Mouse (Mus musculus) naive thymus-derived CD4-positive, alpha-beta T cell, adult 5 months (primary cell): ENCODE data around the gene Bcl7c. TPM values are rescaled to one million over a fixed set of nuclear protein-coding genes. Genes with fewer than 3 reads are reported as not detected.

ENCODE experiments used
- polyA plus RNA-seq: library from polyadenylated mRNA; unstranded; fragments of 100-300 nt; shearing (Covaris generic); gene quantifications from one replicate; pipeline ENCODE4 v1.2.1, GENCODE M21; 2017

The Bcl7c gene
- polyA plus RNA-seq, result 35.3 TPM

GRCm38 (mm10) chr7:127708207-127709078 is at the start of gene Bcl7c:
Bcl7c (minus strand) TSS chr7:127708933.

GRCm38 (mm10) chr7:127744366-127745045 is 35.8 kb upstream of the Bcl7c start, which contains the start of gene Fbxl19:
Fbxl19 (plus strand) TSS chr7:127744543.

GRCm38 (mm10) chr7:127732066-127732465 is 23.3 kb upstream of the Bcl7c start, which contains the start of gene Ctf2:
Ctf2 (minus strand) TSS chr7:127732166.

GRCm38 (mm10) chr7:127712461-127713385 is 4.0 kb upstream of the Bcl7c start, which contains the start of gene Ctf1:
Ctf1 (plus strand) TSS chr7:127712736.

GRCm38 (mm10) chr7:127614891-127615843 is 93.6 kb downstream of the Bcl7c start, which contains the start of gene Zfp629:
Zfp629 (minus strand) TSS chr7:127615797.

Other genes starting within 250 kb of the Bcl7c start
- gene Prr14, start 249.3 kb downstream of the Bcl7c start, polyA plus RNA-seq, result 147 TPM
- gene Fbrs, start 229.7 kb downstream of the Bcl7c start, polyA plus RNA-seq, result 15.9 TPM
- gene Srcap, start 196.9 kb downstream of the Bcl7c start, polyA plus RNA-seq, result 92.2 TPM
- 5.2 TPM for gene Gm42715, start 189.3 kb downstream of the Bcl7c start, polyA plus RNA-seq
- gene Tmem265, start 147.5 kb downstream of the Bcl7c start, polyA plus RNA-seq, result 10.2 TPM
- 113 TPM for gene Phkg2, start 135.6 kb downstream of the Bcl7c start, polyA plus RNA-seq
- 0.46 TPM for gene Ccdc189, start 120.3 kb downstream of the Bcl7c start, polyA plus RNA-seq
- 137 TPM for gene Rnf40, start 120.2 kb downstream of the Bcl7c start, polyA plus RNA-seq
- gene Zfp629, start 93.1 kb downstream of the Bcl7c start, polyA plus RNA-seq, result 0.85 TPM
- gene Ctf1, start 3.8 kb upstream of the Bcl7c start, polyA plus RNA-seq, result not detected
- not detected for gene Ctf2, start 23.2 kb upstream of the Bcl7c start, polyA plus RNA-seq
- 0.65 TPM for gene Fbxl19, start 35.6 kb upstream of the Bcl7c start, polyA plus RNA-seq
- 3.5 TPM for gene Orai3, start 60.9 kb upstream of the Bcl7c start, polyA plus RNA-seq
- gene Setd1a, start 67.7 kb upstream of the Bcl7c start, polyA plus RNA-seq, result 4.3 TPM
- not detected for gene Gm49388, start 76.7 kb upstream of the Bcl7c start, polyA plus RNA-seq
- 0.75 TPM for gene Hsd3b7, start 91.7 kb upstream of the Bcl7c start, polyA plus RNA-seq
- 122 TPM for gene Stx4a, start 115.4 kb upstream of the Bcl7c start, polyA plus RNA-seq
- gene Stx1b, start 115.6 kb upstream of the Bcl7c start, polyA plus RNA-seq, result not detected
- 30.0 TPM for gene Zfp646, start 167.3 kb upstream of the Bcl7c start, polyA plus RNA-seq
- gene Zfp668, start 167.9 kb upstream of the Bcl7c start, polyA plus RNA-seq, result 13.1 TPM
- 0.73 TPM for gene Prss53, start 182.0 kb upstream of the Bcl7c start, polyA plus RNA-seq
- gene Gm21974, start 186.5 kb upstream of the Bcl7c start, polyA plus RNA-seq, result not detected
- gene Vkorc1, start 186.7 kb upstream of the Bcl7c start, polyA plus RNA-seq, result 33.6 TPM
- 37.3 TPM for gene Bckdk, start 195.1 kb upstream of the Bcl7c start, polyA plus RNA-seq
- 39.5 TPM for gene Kat8, start 203.6 kb upstream of the Bcl7c start, polyA plus RNA-seq
- not detected for gene Prss8, start 221.2 kb upstream of the Bcl7c start, polyA plus RNA-seq
- gene Prss36, start 237.8 kb upstream of the Bcl7c start, polyA plus RNA-seq, result 1.7 TPM